Mouse (Mus musculus) embryonic fibroblast, embryonic 13.5 days (primary cell): Measurements from ENCODE around the gene Dmtf1. TPM values are rescaled to one million over a fixed set of nuclear protein-coding genes. Genes with fewer than 3 reads are reported as not detected.

Source experiments
- H3K27ac ChIP-seq: 2 replicates; pipeline ENCODE4 v1.5.1; 2012; ENCODE audit warnings: low read length, control low read depth, inconsistent platforms; ENCODE audit not compliant: insufficient read depth
- H3K4me1 ChIP-seq: 2 replicates; pipeline ENCODE4 v1.6.1; 2011; ENCODE audit warnings: low read length; ENCODE audit not compliant: control insufficient read depth, insufficient read depth
- H3K4me3 ChIP-seq: 2 replicates; pipeline ENCODE4 v1.5.1; 2011; ENCODE audit warnings: mild to moderate bottlenecking, control low read depth, low read length; ENCODE audit not compliant: insufficient read depth
- CTCF ChIP-seq: IDR thresholded peaks from 2 replicates; pipeline ENCODE4 v1.5.1; 2011; ENCODE audit warnings: mild to moderate bottlenecking, control low read depth, low read length, moderate library complexity, borderline replicate concordance; ENCODE audit not compliant: insufficient read depth
- POLR2A ChIP-seq: IDR thresholded peaks from 2 replicates; pipeline ENCODE4 v1.6.1; 2011; ENCODE audit warnings: low read depth, mild to moderate bottlenecking, control low read depth, low read length, moderate library complexity
- polyA plus RNA-seq: library from polyadenylated mRNA; stranded (reverse); fragments of >200 nt; gene quantifications from 2 replicates; pipeline ENCODE4 v1.2.4, GENCODE M21; 2011; ENCODE audit warnings: low read depth; ENCODE audit not compliant: missing spikeins, insufficient read length

Dmtf1 gene
- polyA plus RNA-seq, 1 experiment, result 62.3 TPM

GRCm38 (mm10) chr5:9149273-9149850 is 12.2 kb downstream of the Dmtf1 start:
- TF ChIP-seq CTCF (no peak), POLR2A (no peak)
- Histone ChIP-seq H3K4me3 (no peak overlapping the region), H3K27ac (no peak overlapping the region), H3K4me1 (no peaks in the 10 kb centered on the region)

DNA sequence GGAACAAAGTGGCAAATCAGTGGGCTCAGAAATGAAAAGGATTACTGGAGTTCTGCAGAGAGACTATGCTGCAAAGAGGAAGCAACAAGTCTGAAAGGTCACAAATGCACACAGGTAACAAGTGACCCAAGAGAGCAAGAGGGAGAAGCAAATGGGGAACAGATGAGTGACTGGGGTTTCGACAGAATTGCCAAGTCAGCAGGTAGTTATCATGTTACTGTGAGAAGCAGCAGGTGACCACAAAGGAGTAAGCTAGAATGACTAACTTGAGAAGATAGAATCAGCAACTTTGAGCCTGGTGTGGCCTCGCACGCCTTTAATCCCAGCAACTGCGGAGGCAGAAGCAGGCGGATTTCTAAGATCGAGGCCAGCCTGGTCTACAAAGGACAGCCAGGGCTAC is 19.2 kb downstream of the Dmtf1 start:
- H3K27ac ChIP-seq, result no peak overlapping the region
- no peaks in the 10 kb centered on the region for H3K4me1 ChIP-seq
- no peak for TF ChIP-seq CTCF
- no peak for TF ChIP-seq POLR2A
- H3K4me3 ChIP-seq, result no peak overlapping the region

GRCm38 (mm10) chr5:9140724-9141123 is 20.9 kb downstream of the Dmtf1 start:
- TF ChIP-seq POLR2A (no peak), CTCF (no peak)
- no peaks in the 10 kb centered on the region for H3K4me1 ChIP-seq
- H3K4me3 ChIP-seq, result no peak overlapping the region
- no peak overlapping the region for H3K27ac ChIP-seq

GRCm38 (mm10) chr5:9135588-9135987 is 26.0 kb downstream of the Dmtf1 start:
- H3K4me3 ChIP-seq, result no peak overlapping the region
- TF ChIP-seq POLR2A (no peak), CTCF (no peak)

GRCm38 (mm10) chr5:9131786-9132185 is 29.8 kb downstream of the Dmtf1 start:
- H3K4me3 ChIP-seq, result no peak overlapping the region

More at GRCm38 (mm10) chr5:9135588-9135987, 26.0 kb downstream of the Dmtf1 start:
- Histone ChIP-seq H3K4me1 (no peaks in the 10 kb centered on the region), H3K27ac (no peak overlapping the region)

DNA sequence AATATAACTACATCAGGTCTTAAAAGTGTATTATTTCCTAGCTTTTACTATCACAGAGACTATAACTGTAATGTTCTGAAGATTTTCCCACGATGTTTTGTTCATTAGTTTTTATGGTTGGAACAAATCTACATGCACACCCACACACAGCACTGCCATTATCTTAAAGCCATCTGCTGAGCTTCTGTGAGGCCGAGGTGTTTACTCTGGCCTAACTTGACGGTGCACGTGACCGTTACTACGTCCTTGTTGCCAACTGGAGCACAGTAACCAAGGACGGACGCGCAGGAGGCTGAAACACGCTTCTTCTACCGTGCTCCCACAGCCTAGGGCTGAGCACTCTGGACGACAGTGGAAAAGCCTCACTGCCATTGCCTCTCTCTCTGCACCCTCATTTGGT is 33.0 kb downstream of the Dmtf1 start:
- no peaks in the 10 kb centered on the region for H3K4me1 ChIP-seq
- H3K27ac ChIP-seq, result no peak overlapping the region
- no peak for TF ChIP-seq POLR2A
- TF ChIP-seq CTCF, result no peak
- no peak overlapping the region for H3K4me3 ChIP-seq

More at GRCm38 (mm10) chr5:9131786-9132185, 29.8 kb downstream of the Dmtf1 start:
- TF ChIP-seq CTCF (no peak), POLR2A (no peak)
- Histone ChIP-seq H3K27ac (no peak overlapping the region), H3K4me1 (no peaks in the 10 kb centered on the region)

DNA sequence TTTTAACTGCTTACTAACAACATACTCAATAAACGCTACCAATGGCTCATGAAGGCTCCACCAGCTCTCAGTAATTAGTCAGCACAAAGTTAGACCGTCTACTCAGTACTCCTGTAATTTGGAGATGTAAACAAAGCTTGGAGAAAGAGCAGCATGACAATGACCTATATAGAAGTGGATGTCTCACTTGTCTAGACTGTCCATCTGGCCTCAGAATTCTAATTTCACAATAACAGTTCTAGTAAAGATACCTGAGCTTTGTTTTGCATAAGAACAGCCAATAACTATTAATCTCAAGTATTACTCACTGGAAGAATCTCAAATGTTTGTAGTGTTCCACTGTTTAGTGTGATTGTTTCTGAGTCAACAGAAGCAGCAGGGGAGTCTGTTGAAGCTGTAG is 37.4 kb downstream of the Dmtf1 start:
- H3K27ac ChIP-seq, result no peak overlapping the region
- TF ChIP-seq CTCF, result no peak
- TF ChIP-seq POLR2A, result no peak
- H3K4me3 ChIP-seq, result no peak overlapping the region
- no peaks in the 10 kb centered on the region for H3K4me1 ChIP-seq

- Histone ChIP-seq H3K4me1 (no peaks in the 10 kb centered on the region), H3K27ac (no peak overlapping the region), H3K4me3 (no peak overlapping the region)
- TF ChIP-seq CTCF, result no peak
- TF ChIP-seq POLR2A, result no peak
Observed at GRCm38 (mm10) chr5:9114162-9114561, 47.4 kb downstream of the Dmtf1 start.

DNA sequence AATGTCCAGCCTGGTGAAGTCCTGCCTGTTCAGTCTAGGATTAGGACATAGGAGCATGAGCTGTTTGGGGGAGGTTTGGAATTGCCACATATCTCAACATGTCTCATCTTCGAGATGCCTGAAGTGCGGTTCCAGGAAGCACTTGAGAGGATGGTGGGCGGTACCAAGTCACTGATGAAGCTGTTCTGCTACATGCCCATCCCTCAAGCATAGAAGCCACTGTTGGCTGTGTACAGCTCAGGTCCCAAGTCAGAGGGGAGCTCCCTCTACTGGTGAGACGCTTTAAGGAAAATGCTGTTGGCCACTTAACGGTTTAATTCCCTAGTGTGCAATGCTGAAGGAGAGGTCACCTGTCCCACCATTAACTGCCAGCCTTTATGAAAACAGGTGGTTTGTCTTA is 49.8 kb downstream of the Dmtf1 start:
- no peak overlapping the region for H3K4me3 ChIP-seq
- no peak overlapping the region for H3K27ac ChIP-seq
- no peaks in the 10 kb centered on the region for H3K4me1 ChIP-seq
- TF ChIP-seq CTCF (peak; percentile 66; the same call in 1 of the 2 replicates), POLR2A (no peak)

DNA sequence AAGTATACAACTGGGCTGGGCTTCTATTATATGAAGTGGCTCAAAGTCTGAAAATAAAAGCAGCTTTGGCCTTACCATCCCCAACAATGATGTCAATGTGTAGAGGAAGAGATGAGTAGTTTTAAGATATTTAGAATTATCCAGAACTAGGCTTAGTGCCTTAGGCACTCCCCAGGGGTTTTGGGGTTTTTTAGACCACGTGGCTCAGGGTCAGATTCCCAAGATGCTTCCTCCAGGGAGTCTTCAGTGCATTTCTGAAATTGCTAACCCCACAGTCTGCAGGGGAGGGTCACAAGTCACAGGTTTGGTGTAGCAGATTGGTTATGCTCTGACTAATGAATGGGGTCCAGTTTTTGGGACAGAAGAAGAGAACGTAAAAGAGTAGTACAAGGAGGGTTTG is 50.3 kb downstream of the Dmtf1 start:
- H3K27ac ChIP-seq, result no peak overlapping the region
- no peak for TF ChIP-seq CTCF
- TF ChIP-seq POLR2A, result no peak

More for the DNA sequence above, 50.3 kb downstream of the Dmtf1 start:
- Histone ChIP-seq H3K4me1 (no peaks in the 10 kb centered on the region), H3K4me3 (no peak overlapping the region)
